Mouse (Mus musculus) intestine, embryonic 16.5 days (tissue): ENCODE results near the gene Pakap. TPM values are rescaled to one million over a fixed set of nuclear protein-coding genes. Genes with fewer than 3 reads are reported as not detected.

Source experiments
- ATAC-seq: fragments of 200-750 bp; cut with Nextera tagmentation; 2 replicates; pipeline ENCODE4 v1.8.0; 2017; ENCODE audit warnings: moderate TSS enrichment, moderate library complexity
- H3K27ac ChIP-seq: fragments of 300-500 bp; sonication (generic); 2 replicates; pipeline ENCODE4 v1.5.1; 2014; ENCODE audit warnings: mild to moderate bottlenecking, low read length
- H3K27me3 ChIP-seq: fragments of 300-500 bp; sonication (generic); replicated peaks from 2 replicates; pipeline ENCODE4 v1.6.1; 2014; ENCODE audit warnings: low read length, control low read depth, mixed read lengths; ENCODE audit not compliant: control insufficient read depth, insufficient read depth
- H3K36me3 ChIP-seq: fragments of 300-500 bp; sonication (generic); 2 replicates; pipeline ENCODE4 v1.6.1; 2014; ENCODE audit warnings: low read length, control low read depth; ENCODE audit not compliant: control insufficient read depth, insufficient read depth
- H3K4me1 ChIP-seq: fragments of 300-500 bp; sonication (generic); 2 replicates; pipeline ENCODE4 v1.6.1; 2014; ENCODE audit warnings: low read length, control low read depth, mixed read lengths; ENCODE audit not compliant: control insufficient read depth, insufficient read depth
- H3K4me2 ChIP-seq: fragments of 300-500 bp; sonication (generic); 2 replicates; pipeline ENCODE4 v1.6.1; 2014; ENCODE audit warnings: low read depth, low read length, control low read depth
- H3K4me3 ChIP-seq: fragments of 300-500 bp; sonication (generic); 2 replicates; pipeline ENCODE4 v1.5.1; 2014; ENCODE audit warnings: mild to moderate bottlenecking, low read length
- H3K9ac ChIP-seq: fragments of 300-500 bp; sonication (generic); 2 replicates; pipeline ENCODE4 v1.6.1; 2014; ENCODE audit warnings: low read depth, low read length
- H3K9me3 ChIP-seq: fragments of 300-500 bp; sonication (generic); 2 replicates; pipeline ENCODE4 v1.6.1; 2016; ENCODE audit warnings: low read length, control low read depth; ENCODE audit not compliant: control insufficient read depth
- whole genome bisulfite sequencing: fragments of 180-500 bp; shearing (Covaris S2); extraction: QIAGEN DNeasy Blood & Tissue Kit; methylation state at CpG from one replicate; pipeline ENCODE4 v1.1.7; 2014; 5-methylcytosine and 5-hydroxymethylcytosine counted together
- polyA plus RNA-seq: library from polyadenylated mRNA; unstranded; fragments of >200 nt; fragmentation: Nextera tagmentation; extraction: Ambion mirVana; gene quantifications from 2 replicates; pipeline ENCODE4 v1.2.1, GENCODE M21; 2015

The Pakap gene
- polyA plus RNA-seq, 1 experiment from 2014 or later = 22.0 TPM

- no peak overlapping the region for H3K27ac ChIP-seq
- H3K4me1 ChIP-seq = peaks cover 8% of the 10 kb centered on the region; the same call in 1 of the 2 replicates
- no peak for ATAC-seq
- H3K36me3 ChIP-seq = peaks cover 25% of the 10 kb centered on the region
- no peaks in the 10 kb centered on the region for H3K27me3 ChIP-seq
- H3K9me3 ChIP-seq = no peaks in the 10 kb centered on the region
- no peak overlapping the region for H3K4me3 ChIP-seq
- H3K4me2 ChIP-seq = no peak overlapping the region
- WGBS = 94% methylated on average over 10 of the region's 10 CpGs
- H3K9ac ChIP-seq = no peak overlapping the region
Measured at GRCm38 (mm10) chr4:57856673-57857072, 288.7 kb downstream of the Pakap start.

GRCm38 (mm10) chr4:57860204-57860611, 292.2 kb downstream of the Pakap start:
- no peaks in the 10 kb centered on the region for H3K9me3 ChIP-seq
- no peak overlapping the region for H3K4me2 ChIP-seq
- H3K36me3 ChIP-seq = peaks cover 21% of the 10 kb centered on the region
- H3K9ac ChIP-seq = no peak overlapping the region
- H3K27me3 ChIP-seq = no peaks in the 10 kb centered on the region
- no peak overlapping the region for H3K27ac ChIP-seq
- 70% methylated on average over 6 of the region's 6 CpGs for WGBS
- H3K4me3 ChIP-seq = no peak overlapping the region
- no peak for ATAC-seq
- 0 out of 2 replicates have a peak, but pooled peaks cover 11% of the 10 kb centered on the region for H3K4me1 ChIP-seq

- H3K27me3 ChIP-seq = no peaks in the 10 kb centered on the region
- no peak overlapping the region for H3K4me2 ChIP-seq
- H3K27ac ChIP-seq = no peak overlapping the region
- 66% methylated on average over 6 of the region's 6 CpGs for WGBS
- ATAC-seq = no peak
- peaks cover 11% of the 10 kb centered on the region; the same call in 1 of the 2 replicates for H3K4me1 ChIP-seq
- H3K9me3 ChIP-seq = no peaks in the 10 kb centered on the region
- H3K4me3 ChIP-seq = no peak overlapping the region
- H3K36me3 ChIP-seq = peaks cover 13% of the 10 kb centered on the region
- H3K9ac ChIP-seq = no peak overlapping the region
Measured at GRCm38 (mm10) chr4:57861166-57861565, 293.2 kb downstream of the Pakap start.

GRCm38 (mm10) chr4:57861856-57862255, 293.9 kb downstream of the Pakap start:
- H3K4me3 ChIP-seq = no peak overlapping the region
- peaks cover 8% of the 10 kb centered on the region for H3K36me3 ChIP-seq
- peaks cover 11% of the 10 kb centered on the region; the same call in 1 of the 2 replicates for H3K4me1 ChIP-seq
- H3K4me2 ChIP-seq = no peak overlapping the region
- no peaks in the 10 kb centered on the region for H3K9me3 ChIP-seq
- WGBS = 59% methylated on average over 8 of the region's 8 CpGs
- no peak overlapping the region for H3K9ac ChIP-seq
- ATAC-seq = no peak; the same call in 1 of the 2 replicates
- peak overlapping the region; percentile 20; the same call in 1 of the 2 replicates for H3K27ac ChIP-seq
- H3K27me3 ChIP-seq = no peaks in the 10 kb centered on the region

GRCm38 (mm10) chr4:57862269-57862986, 294.4 kb downstream of the Pakap start:
- H3K4me2 ChIP-seq = no peak overlapping the region
- H3K4me3 ChIP-seq = no peak overlapping the region
- peaks cover 4% of the 10 kb centered on the region; the same call in 1 of the 2 replicates for H3K36me3 ChIP-seq
- H3K9me3 ChIP-seq = no peaks in the 10 kb centered on the region
- no peak for ATAC-seq
- H3K9ac ChIP-seq = no peak overlapping the region
- 67% methylated on average over 9 of the region's 9 CpGs for WGBS
- peaks cover 11% of the 10 kb centered on the region; the same call in 1 of the 2 replicates for H3K4me1 ChIP-seq
- no peaks in the 10 kb centered on the region for H3K27me3 ChIP-seq
- peak overlapping the region; percentile 20; the same call in 1 of the 2 replicates for H3K27ac ChIP-seq

- Histone ChIP-seq H3K27me3 (no peaks in the 10 kb centered on the region), H3K9ac (no peak overlapping the region), H3K4me2 (no peak overlapping the region), H3K36me3 (no peaks in the 10 kb centered on the region), H3K27ac (no peak overlapping the region), H3K9me3 (no peaks in the 10 kb centered on the region), H3K4me3 (no peak overlapping the region), H3K4me1 (peaks cover 8% of the 10 kb centered on the region; the same call in 1 of the 2 replicates)
- WGBS = 36% methylated on average over 2 of the region's 2 CpGs
- no peak for ATAC-seq
Measured at GRCm38 (mm10) chr4:57866088-57866487, 298.1 kb downstream of the Pakap start.

GRCm38 (mm10) chr4:57866990-57867389, 299.0 kb downstream of the Pakap start:
- 54% methylated on average over 9 of the region's 9 CpGs for WGBS
- peaks cover 8% of the 10 kb centered on the region; the same call in 1 of the 2 replicates for H3K4me1 ChIP-seq
- H3K4me3 ChIP-seq = no peak overlapping the region
- no peak overlapping the region for H3K9ac ChIP-seq
- no peaks in the 10 kb centered on the region for H3K27me3 ChIP-seq
- H3K36me3 ChIP-seq = no peaks in the 10 kb centered on the region
- H3K9me3 ChIP-seq = no peaks in the 10 kb centered on the region
- H3K4me2 ChIP-seq = no peak overlapping the region
- ATAC-seq = no peak
- H3K27ac ChIP-seq = no peak overlapping the region

GRCm38 (mm10) chr4:57867454-57867853, 299.5 kb downstream of the Pakap start:
- Histone ChIP-seq H3K27me3 (no peaks in the 10 kb centered on the region), H3K9ac (no peak overlapping the region), H3K9me3 (no peaks in the 10 kb centered on the region), H3K4me3 (no peak overlapping the region), H3K27ac (no peak overlapping the region), H3K4me1 (peaks cover 4% of the 10 kb centered on the region; the same call in 1 of the 2 replicates), H3K36me3 (no peaks in the 10 kb centered on the region), H3K4me2 (no peak overlapping the region)
- no peak for ATAC-seq
- WGBS = 52% methylated on average over 10 of the region's 10 CpGs

- 88% methylated on average over 5 of the region's 5 CpGs for WGBS
- no peak overlapping the region for H3K27ac ChIP-seq
- no peak overlapping the region for H3K4me2 ChIP-seq
- H3K4me1 ChIP-seq = peaks cover 1% of the 10 kb centered on the region; the same call in 1 of the 2 replicates
- no peaks in the 10 kb centered on the region for H3K9me3 ChIP-seq
- H3K4me3 ChIP-seq = no peak overlapping the region
- ATAC-seq = no peak
- H3K27me3 ChIP-seq = no peaks in the 10 kb centered on the region
- no peak overlapping the region for H3K9ac ChIP-seq
- no peaks in the 10 kb centered on the region for H3K36me3 ChIP-seq
Measured at GRCm38 (mm10) chr4:57879137-57879536, 311.2 kb downstream of the Pakap start.
